Mouse (Mus musculus): ENCODE measurements around the gene Atp5g3. TPM values are rescaled to one million over a fixed set of nuclear protein-coding genes. Genes with fewer than 3 reads are reported as not detected.
"Not testable (repeated sequence)": the region's sequence is repeated elsewhere in the genome, so short reads cannot be mapped to it uniquely, and the experiment has no call there.

Gene Atp5g3
- polyA plus RNA-seq, 1 experiment from 2014 or later, result 936 TPM

GRCm38 (mm10) chr2:73925089-73925488, 14.0 kb upstream of the Atp5g3 start:
- peak; percentile 35 for DNase-seq (ENCODE audit: low spot score)
- H3K4me1 ChIP-seq, result no peaks in the 10 kb centered on the region
- no peaks in the 10 kb centered on the region for H3K36me3 ChIP-seq
- no peaks in the 10 kb centered on the region for H3K9me3 ChIP-seq (replicated peaks)
- WGBS, result 28% methylated on average over 5 of the region's 5 CpGs
- no peak overlapping the region for H3K27ac ChIP-seq (replicated peaks)
- H3K4me3 ChIP-seq, result no peak overlapping the region
- no peaks in the 10 kb centered on the region for H3K27me3 ChIP-seq (ENCODE audit: low read depth, poor library complexity, severe bottlenecking)

DNA sequence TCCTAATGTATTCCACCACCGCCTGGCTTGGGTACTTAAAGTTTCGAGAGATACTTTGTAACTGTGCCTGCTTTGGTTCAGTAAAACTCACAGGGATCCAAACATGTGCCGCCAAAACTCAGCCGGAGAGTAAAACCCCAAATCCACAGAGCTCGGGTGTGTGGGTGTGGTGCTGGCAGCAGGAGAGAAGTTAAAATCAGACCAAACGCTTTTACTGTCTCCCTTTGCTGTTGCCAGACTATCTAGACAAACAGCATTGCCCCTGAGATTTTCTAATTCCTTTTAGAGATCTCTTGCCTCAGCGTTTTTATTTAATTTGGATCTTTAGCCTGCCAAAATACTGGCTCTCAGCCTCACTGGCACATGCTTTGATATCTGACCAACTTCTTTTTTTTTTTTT, 8.5 kb upstream of the Atp5g3 start:
- Histone ChIP-seq H3K27ac (replicated peaks) (no peak overlapping the region), H3K27me3 (ENCODE audit: low read depth, poor library complexity, severe bottlenecking) (no peaks in the 10 kb centered on the region), H3K4me1 (no peaks in the 10 kb centered on the region), H3K4me3 (no peak overlapping the region), H3K9me3 (replicated peaks) (no peaks in the 10 kb centered on the region), H3K36me3 (no peaks in the 10 kb centered on the region)
- no peak for DNase-seq (ENCODE audit: low spot score)
- WGBS, result 83% methylated on average over 7 of the region's 7 CpGs

DNA sequence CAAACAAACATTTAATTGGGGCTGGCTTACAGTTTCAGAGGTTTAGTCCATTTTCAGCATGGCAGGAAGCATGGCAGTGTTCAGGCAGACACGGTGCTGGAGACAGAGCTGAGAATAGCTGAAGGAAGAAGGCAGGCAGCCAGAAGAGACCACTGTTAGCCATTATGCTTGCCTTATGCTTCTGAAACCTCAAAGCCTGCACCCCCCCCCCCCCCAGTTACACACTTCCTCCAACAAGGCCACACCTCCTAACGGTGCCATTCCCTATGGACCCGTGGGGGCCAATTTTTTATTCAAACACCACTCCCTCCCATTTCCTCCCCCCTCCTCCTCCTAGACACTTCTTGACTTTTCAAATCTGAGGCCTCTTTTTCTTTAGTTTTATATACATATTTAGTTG, 1.1 kb upstream of the Atp5g3 start:
- Histone ChIP-seq H3K9me3 (replicated peaks) (no peaks in the 10 kb centered on the region), H3K4me3 (no peak overlapping the region), H3K4me1 (peaks cover 19% of the 10 kb centered on the region), H3K27me3 (ENCODE audit: low read depth, poor library complexity, severe bottlenecking) (no peaks in the 10 kb centered on the region), H3K27ac (replicated peaks) (no peak overlapping the region; the same call in 1 of the 2 replicates), H3K36me3 (peaks cover 27% of the 10 kb centered on the region)
- DNase-seq (ENCODE audit: low spot score), result no peak
- WGBS, result 84% methylated on average over 3 of the region's 3 CpGs

DNA sequence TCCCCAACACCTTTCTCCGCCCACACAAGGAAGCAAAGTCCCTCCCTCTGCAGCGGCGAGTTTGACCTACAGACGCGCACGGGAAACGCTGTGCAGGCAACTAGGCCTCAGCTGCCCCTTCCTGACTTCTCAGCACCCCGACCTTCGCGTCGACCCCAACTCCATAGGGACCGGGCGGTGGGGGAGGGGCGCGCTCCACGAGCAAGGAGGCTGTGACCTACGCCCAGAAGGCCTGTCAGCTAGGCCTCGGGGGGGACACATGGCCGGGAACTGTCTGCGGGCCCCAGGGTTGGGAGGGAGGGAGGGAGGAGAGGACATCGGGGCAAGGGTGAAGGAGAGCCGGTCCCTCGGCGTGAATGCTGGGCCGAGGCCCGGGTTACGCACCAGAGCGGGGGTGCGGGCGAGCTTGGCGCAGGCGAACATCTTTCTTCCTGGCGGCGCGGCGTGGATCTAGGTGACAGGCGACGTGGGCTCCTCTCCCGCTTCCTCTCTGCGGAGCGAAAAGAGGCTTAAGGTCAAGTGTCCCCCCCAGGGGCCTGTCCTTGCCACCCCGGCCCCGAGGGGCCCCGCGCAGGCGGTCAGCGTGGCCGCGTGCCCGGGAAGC, 453 bp downstream of the Atp5g3 start:
- WGBS, result under 1% methylated on average over 50 of the region's 50 CpGs
- Histone ChIP-seq H3K36me3 (peaks cover 39% of the 10 kb centered on the region), H3K4me1 (peaks cover 19% of the 10 kb centered on the region), H3K27me3 (ENCODE audit: low read depth, poor library complexity, severe bottlenecking) (no peaks in the 10 kb centered on the region), H3K9me3 (replicated peaks) (no peaks in the 10 kb centered on the region), H3K27ac (replicated peaks) (peak overlapping the region; percentile 97), H3K4me3 (peak overlapping the region; percentile 99)
- peak; percentile 64 for DNase-seq (ENCODE audit: low spot score)

GRCm38 (mm10) chr2:73909116-73909515, 2.0 kb downstream of the Atp5g3 start:
- peaks cover 52% of the 10 kb centered on the region for H3K36me3 ChIP-seq
- H3K9me3 ChIP-seq (replicated peaks), result no peaks in the 10 kb centered on the region
- DNase-seq (ENCODE audit: low spot score), result no peak
- peaks cover 19% of the 10 kb centered on the region for H3K4me1 ChIP-seq
- H3K27me3 ChIP-seq (ENCODE audit: low read depth, poor library complexity, severe bottlenecking), result no peaks in the 10 kb centered on the region
- no peak overlapping the region for H3K4me3 ChIP-seq
- WGBS, result 90% methylated on average over 2 of the region's 2 CpGs
- no peak overlapping the region for H3K27ac ChIP-seq (replicated peaks)

GRCm38 (mm10) chr2:73904679-73905078, 6.4 kb downstream of the Atp5g3 start:
- H3K4me1 ChIP-seq; DNase-seq (ENCODE audit: low spot score); H3K9me3 ChIP-seq (replicated peaks); H3K27ac ChIP-seq (replicated peaks); H3K4me3 ChIP-seq; H3K27me3 ChIP-seq (ENCODE audit: low read depth, poor library complexity, severe bottlenecking): not testable (repeated sequence)
- peaks cover 62% of the 10 kb centered on the region for H3K36me3 ChIP-seq

DNA sequence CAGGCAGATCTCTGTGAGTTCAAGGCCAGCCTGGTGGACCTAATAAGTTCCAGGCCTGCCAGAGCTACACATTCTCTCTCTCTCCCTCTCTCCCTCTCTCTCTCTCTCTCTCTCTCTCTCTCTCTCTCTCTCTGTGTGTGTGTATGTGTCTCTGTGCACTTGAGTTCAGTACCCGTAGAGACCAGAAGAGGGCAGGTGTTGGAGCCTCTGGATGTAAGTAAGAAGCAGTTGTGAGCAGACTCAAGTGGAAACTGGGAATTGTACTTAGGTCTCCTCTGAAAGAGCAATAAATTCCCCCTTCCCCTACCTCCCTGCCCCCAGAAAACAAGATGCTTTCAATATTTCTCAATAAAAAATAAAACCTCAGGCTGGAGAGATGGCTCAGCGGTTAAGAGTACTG, 7.6 kb downstream of the Atp5g3 start:
- H3K36me3 ChIP-seq, result peaks cover 51% of the 10 kb centered on the region
- DNase-seq (ENCODE audit: low spot score), result no peak
- H3K4me1 ChIP-seq, result no peaks in the 10 kb centered on the region
- H3K27me3 ChIP-seq (ENCODE audit: low read depth, poor library complexity, severe bottlenecking), result no peaks in the 10 kb centered on the region
- no peaks in the 10 kb centered on the region for H3K9me3 ChIP-seq (replicated peaks)
- WGBS, result 87% methylated on average over 2 of the region's 2 CpGs
- no peak overlapping the region for H3K4me3 ChIP-seq
- no peak overlapping the region for H3K27ac ChIP-seq (replicated peaks)

GRCm38 (mm10) chr2:73902328-73902727, 8.8 kb downstream of the Atp5g3 start:
- H3K27ac ChIP-seq (replicated peaks); H3K4me3 ChIP-seq; H3K27me3 ChIP-seq (ENCODE audit: low read depth, poor library complexity, severe bottlenecking); H3K9me3 ChIP-seq (replicated peaks); DNase-seq (ENCODE audit: low spot score); H3K4me1 ChIP-seq: not testable (repeated sequence)
- 92% methylated on average over 3 of the region's 3 CpGs for WGBS
- H3K36me3 ChIP-seq, result peaks cover 39% of the 10 kb centered on the region

DNA sequence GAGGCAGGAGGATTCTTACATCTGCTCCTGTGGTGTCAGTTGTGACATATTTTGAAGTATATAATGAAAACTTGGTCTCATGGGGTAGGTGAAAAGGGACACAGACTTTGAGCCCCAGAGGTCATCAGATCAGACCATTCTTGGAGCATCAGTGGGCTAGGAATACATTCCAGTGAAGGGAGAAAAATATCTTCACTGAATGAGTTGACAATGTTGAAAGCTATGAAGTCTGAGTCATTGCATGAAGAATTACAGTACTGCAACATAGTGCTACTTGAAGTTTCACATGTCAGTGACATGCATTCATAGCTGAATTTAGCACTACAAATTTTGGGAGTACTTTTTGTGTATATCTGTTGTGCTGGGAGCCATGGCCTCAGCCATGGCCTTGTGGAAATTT, 10.0 kb downstream of the Atp5g3 start:
- H3K4me1 ChIP-seq, result no peaks in the 10 kb centered on the region
- H3K36me3 ChIP-seq, result peaks cover 27% of the 10 kb centered on the region
- no peak overlapping the region for H3K4me3 ChIP-seq
- no peak overlapping the region for H3K27ac ChIP-seq (replicated peaks)
- DNase-seq (ENCODE audit: low spot score), result no peak
- H3K27me3 ChIP-seq (ENCODE audit: low read depth, poor library complexity, severe bottlenecking), result no peaks in the 10 kb centered on the region
- no peaks in the 10 kb centered on the region for H3K9me3 ChIP-seq (replicated peaks)

GRCm38 (mm10) chr2:73900364-73900763, 10.8 kb downstream of the Atp5g3 start:
- H3K27me3 ChIP-seq (ENCODE audit: low read depth, poor library complexity, severe bottlenecking), result no peaks in the 10 kb centered on the region
- DNase-seq (ENCODE audit: low spot score), result no peak
- H3K4me1 ChIP-seq, result no peaks in the 10 kb centered on the region

DNA sequence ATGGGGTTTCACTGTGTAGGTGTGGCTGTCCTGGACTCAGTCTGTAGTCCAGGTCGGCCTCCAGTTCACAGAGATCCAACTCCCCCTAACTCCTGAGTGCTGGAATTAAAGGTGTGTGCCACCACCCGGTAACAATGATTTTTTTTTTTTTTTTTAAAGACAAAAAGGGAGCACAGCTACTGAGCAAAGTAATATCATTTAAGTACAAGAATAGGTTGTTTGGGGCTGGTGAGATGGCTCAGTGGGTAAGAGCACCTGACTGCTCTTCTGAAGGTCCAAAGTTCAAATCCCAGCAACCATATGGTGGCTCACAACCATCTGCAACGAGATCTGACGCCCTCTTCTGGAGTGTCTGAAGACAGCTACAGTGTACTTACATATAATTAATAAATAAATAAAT, 14.2 kb downstream of the Atp5g3 start:
- H3K4me3 ChIP-seq; H3K9me3 ChIP-seq (replicated peaks); H3K27ac ChIP-seq (replicated peaks); DNase-seq (ENCODE audit: low spot score); H3K27me3 ChIP-seq (ENCODE audit: low read depth, poor library complexity, severe bottlenecking); H3K36me3 ChIP-seq; H3K4me1 ChIP-seq: not testable (repeated sequence)
- WGBS, result 70% methylated on average over 4 of the region's 4 CpGs

More at GRCm38 (mm10) chr2:73900364-73900763, 10.8 kb downstream of the Atp5g3 start:
- peaks cover 23% of the 10 kb centered on the region for H3K36me3 ChIP-seq
- WGBS, result 81% methylated on average over 1 of the region's 1 CpGs
- no peaks in the 10 kb centered on the region for H3K9me3 ChIP-seq (replicated peaks)
- no peak overlapping the region for H3K27ac ChIP-seq (replicated peaks)
- no peak overlapping the region for H3K4me3 ChIP-seq

- Histone ChIP-seq H3K9me3 (replicated peaks) (no peaks in the 10 kb centered on the region), H3K36me3 (peaks cover 14% of the 10 kb centered on the region), H3K27me3 (ENCODE audit: low read depth, poor library complexity, severe bottlenecking) (no peaks in the 10 kb centered on the region), H3K4me1 (peaks cover 18% of the 10 kb centered on the region), H3K27ac (replicated peaks) (peak overlapping the region; percentile 97), H3K4me3 (peak overlapping the region; percentile 97)
- WGBS, result 67% methylated on average over 22 of the region's 22 CpGs
- no peak for DNase-seq (ENCODE audit: low spot score)
Observed at GRCm38 (mm10) chr2:73893473-73894270, 17.5 kb downstream of the Atp5g3 start.

DNA sequence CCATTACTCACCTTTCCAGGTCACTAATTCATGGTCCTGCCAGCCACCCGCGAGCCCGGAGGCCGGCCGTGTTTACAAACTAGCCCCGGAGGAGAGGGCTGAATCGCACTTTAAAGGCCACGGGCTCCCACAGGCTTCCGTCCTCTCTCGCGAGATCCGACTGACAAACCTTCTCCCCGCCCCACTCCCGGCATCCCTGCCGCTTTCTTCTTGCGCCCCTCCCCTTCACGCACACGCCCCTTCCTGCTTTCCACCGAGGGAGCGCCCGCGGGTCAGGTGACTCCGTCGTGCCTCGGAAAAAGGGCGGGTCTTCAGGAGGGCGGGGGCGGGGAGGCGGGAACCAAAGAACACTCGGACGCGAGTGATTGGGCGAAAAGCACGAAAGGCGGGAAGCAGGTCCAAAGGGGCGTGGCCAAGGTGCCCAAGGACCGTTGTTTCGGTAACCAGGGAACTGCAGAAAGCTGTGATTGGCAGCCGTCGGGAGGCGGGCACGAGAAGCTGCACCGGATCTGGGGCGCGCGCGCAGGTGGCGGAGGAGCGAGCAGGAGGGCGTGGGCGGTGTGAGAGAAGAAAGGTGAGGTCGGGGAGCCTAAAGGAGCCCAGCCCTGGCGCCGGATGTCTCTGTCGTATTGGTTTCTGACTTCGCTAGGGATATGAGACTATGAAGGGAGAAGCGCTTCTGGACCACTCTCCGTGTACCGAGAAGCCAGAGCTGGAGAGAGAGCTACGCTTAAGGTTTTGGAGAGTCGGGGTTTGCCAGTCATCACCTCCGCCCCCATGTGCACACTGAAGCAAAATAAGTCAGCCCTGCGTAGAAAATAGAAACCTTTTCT, 18.4 kb downstream of the Atp5g3 start, which contains the start of gene Atf2:
Gene Atf2 (minus strand): TSS at position 176 of the 833 bp plus-strand sequence.
- Histone ChIP-seq H3K36me3 (peaks cover 17% of the 10 kb centered on the region), H3K27me3 (ENCODE audit: low read depth, poor library complexity, severe bottlenecking) (no peaks in the 10 kb centered on the region), H3K9me3 (replicated peaks) (no peaks in the 10 kb centered on the region), H3K4me3 (peak within 1 kb of the TSS; percentile 97), H3K4me1 (peaks cover 18% of the 10 kb centered on the region), H3K27ac (replicated peaks) (peak within 1 kb of the TSS; percentile 97)
- under 1% methylated on average over 63 of the region's 63 CpGs for WGBS
- peak; percentile 99 for DNase-seq (ENCODE audit: low spot score)

All from midbrain, embryonic 10.5 days (tissue).